Mouse (Mus musculus) CD8-positive naive resting alpha-beta T cell, adult 2 months (primary cell): Measurements from ENCODE around the gene Slc27a4.

ENCODE experiments used
- DNase-seq, 2 experiments: peaks; one replicate each; pipeline ENCODE4 v3.0.0; 2022; ENCODE audit warnings: low read depth in 2 of 2, low spot score in 2 of 2

The Slc27a4 gene

GRCm38 (mm10) chr2:29856451-29857260 is 54.2 kb downstream of the Slc27a4 start:
- no peak for DNase-seq

- no peak for DNase-seq
These were observed 54.9 kb downstream of the Slc27a4 start for GRCm38 (mm10) chr2:29857341-29857740.

- no peak for DNase-seq
These were observed 55.5 kb downstream of the Slc27a4 start for GRCm38 (mm10) chr2:29857967-29858366.

GRCm38 (mm10) chr2:29858748-29859473 is 56.5 kb downstream of the Slc27a4 start:
- DNase-seq: peak; percentile 24 to 38

- no peak for DNase-seq
These were observed 62.7 kb downstream of the Slc27a4 start for GRCm38 (mm10) chr2:29865125-29865524.
